Mouse (Mus musculus) stomach, postnatal 0 days (tissue): ENCODE measurements at regions not wholly inside any gene's neighbourhood (a gene's known extent, or its start where the extent isn't known, plus 50 kb on each side); places are given as distances from the start of the nearest gene placed in this dataset.

ENCODE experiments used
- CTCF ChIP-seq: IDR thresholded peaks from 2 replicates; pipeline ENCODE4 v1.5.1; 2016; ENCODE audit warnings: antibody characterized with exemption, low read depth, mild to moderate bottlenecking, moderate library complexity
- EP300 ChIP-seq: optimal IDR thresholded peaks from 2 replicates; pipeline ENCODE3; 2016; ENCODE audit warnings: antibody characterized with exemption

- TF ChIP-seq CTCF, result no peak
- TF ChIP-seq EP300, result no peak
Observed at GRCm38 (mm10) chr4:101331231-101331630, 66.1 kb upstream of the Jak1 start.
